Mouse (Mus musculus) ovary, postnatal 36 days (tissue): ENCODE measurements around the gene Ptprb.

Experiments used
- DNase-seq: peaks from one replicate; pipeline ENCODE4 v3.0.0; 2022; ENCODE audit warnings: low spot score, mixed read lengths

The Ptprb gene

GRCm38 (mm10) chr10:116296439-116296838, 21.1 kb downstream of the Ptprb start:
- no peak for DNase-seq

- no peak for DNase-seq
These were observed 22.5 kb downstream of the Ptprb start for GRCm38 (mm10) chr10:116297854-116298253.

DNA sequence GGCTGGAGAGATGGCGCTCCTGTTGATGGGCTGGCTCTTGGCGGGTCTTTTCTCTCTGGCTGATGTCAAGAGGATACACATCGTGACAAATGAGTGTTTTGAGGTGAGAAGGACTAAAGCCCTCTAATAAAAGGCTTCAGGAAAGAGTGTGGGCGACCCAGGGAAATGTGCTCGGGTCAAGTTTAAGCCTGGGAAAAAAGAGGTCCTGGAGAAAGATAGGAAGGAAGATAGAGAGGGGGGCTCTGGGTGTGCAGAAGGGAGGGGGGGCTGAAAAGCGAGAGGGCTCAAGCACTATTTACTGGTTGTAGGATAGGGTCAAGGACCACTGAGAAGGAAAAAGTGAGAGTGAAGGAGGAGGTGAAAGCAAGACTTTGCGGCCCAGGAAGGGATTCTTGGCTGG, 25.5 kb downstream of the Ptprb start:
- no peak for DNase-seq

DNA sequence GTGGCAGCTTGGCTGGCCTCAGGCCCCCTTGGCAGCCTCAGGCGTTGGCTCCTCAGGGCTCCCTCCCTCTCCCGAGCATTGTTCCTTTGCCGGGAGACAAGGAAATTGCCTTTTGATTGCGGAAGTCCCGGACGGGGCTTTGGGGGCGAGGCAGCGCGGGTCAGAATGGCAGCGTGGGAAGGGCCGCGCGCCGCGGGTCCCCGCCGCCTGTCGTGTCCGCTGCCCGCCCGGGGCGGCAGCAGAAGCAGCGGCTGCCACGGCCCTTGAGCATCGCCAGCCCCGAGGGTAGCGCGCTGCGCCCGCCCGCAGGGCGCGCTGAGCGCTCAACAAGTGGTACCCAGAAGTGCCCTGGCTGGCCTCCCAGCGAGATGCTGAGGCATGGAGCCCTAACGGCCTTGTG, 25.9 kb downstream of the Ptprb start:
- DNase-seq: peak; percentile 29

- no peak for DNase-seq
These were observed 29.0 kb downstream of the Ptprb start for GRCm38 (mm10) chr10:116304355-116304754.

DNA sequence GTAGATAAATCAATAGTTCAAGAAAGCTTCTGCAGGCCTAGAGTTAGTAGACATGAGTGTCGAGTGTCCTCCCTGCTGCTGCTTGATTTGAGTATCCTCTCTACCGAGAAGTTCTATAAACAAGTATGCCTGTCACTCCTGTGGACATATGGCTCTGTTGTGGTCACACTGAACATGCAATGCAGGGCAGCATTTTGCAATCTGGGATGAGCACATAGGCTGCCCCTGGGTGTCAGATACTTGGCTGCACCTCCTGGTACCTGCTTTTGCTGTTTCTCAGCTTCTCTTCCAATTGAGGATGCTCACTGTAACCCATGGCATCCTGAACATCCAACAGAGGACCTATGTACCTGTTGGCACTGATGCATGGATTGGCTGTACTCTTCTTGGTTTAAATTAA, 34.1 kb downstream of the Ptprb start:
- no peak for DNase-seq

- DNase-seq: no peak
These were observed 35.3 kb downstream of the Ptprb start for GRCm38 (mm10) chr10:116310516-116311210.

GRCm38 (mm10) chr10:116319246-116319645, 43.9 kb downstream of the Ptprb start:
- peak; percentile 72 for DNase-seq

GRCm38 (mm10) chr10:116329086-116329485, 53.8 kb downstream of the Ptprb start:
- no peak for DNase-seq

DNA sequence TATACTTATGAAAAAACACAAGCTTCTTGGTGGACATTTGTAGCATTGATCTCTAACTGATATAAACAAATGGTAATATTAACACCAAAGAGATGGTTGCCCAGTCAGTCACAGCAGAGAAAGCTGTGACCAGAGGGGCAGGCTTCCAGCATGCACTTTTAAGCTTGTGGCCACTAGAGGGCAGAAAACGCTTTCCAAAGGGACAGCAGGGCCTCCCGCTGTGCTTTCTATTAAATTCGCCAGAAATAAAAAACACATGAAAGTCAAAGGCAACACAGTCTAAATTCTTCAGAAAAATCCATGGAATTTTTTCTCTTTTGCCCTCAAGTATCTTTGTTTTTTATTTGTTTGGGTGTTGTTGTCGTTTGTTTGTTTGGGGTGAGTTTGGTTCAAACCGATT, 55.1 kb downstream of the Ptprb start:
- DNase-seq: peak; percentile 54

- no peak for DNase-seq
These were observed 55.7 kb downstream of the Ptprb start for GRCm38 (mm10) chr10:116330961-116331510.

- DNase-seq: no peak
These were observed 58.3 kb downstream of the Ptprb start for GRCm38 (mm10) chr10:116333666-116334065.

DNA sequence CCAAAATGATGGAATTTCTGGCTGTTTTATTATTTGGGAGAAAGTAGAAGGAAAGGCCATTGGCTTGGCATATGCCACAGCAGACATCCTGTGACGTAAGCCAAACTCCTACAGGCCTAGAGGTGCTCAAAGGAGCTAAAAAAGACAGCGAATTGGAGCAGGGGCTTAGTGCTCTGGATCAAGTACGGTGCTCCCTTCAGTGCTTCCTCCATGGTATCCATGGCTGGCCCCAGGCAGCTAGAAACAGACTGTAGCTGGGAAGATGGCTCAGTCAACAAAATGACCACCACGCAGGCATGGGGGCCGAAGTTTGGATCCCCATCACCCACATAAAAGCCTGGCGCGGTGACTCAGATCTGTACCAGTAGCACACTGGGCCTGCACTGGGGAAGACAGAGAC, 58.8 kb downstream of the Ptprb start:
- DNase-seq: no peak

- no peak for DNase-seq
These were observed 60.0 kb downstream of the Ptprb start for GRCm38 (mm10) chr10:116335328-116335727.

- DNase-seq: no peak
These were observed 65.9 kb downstream of the Ptprb start for GRCm38 (mm10) chr10:116341194-116341593.

DNA sequence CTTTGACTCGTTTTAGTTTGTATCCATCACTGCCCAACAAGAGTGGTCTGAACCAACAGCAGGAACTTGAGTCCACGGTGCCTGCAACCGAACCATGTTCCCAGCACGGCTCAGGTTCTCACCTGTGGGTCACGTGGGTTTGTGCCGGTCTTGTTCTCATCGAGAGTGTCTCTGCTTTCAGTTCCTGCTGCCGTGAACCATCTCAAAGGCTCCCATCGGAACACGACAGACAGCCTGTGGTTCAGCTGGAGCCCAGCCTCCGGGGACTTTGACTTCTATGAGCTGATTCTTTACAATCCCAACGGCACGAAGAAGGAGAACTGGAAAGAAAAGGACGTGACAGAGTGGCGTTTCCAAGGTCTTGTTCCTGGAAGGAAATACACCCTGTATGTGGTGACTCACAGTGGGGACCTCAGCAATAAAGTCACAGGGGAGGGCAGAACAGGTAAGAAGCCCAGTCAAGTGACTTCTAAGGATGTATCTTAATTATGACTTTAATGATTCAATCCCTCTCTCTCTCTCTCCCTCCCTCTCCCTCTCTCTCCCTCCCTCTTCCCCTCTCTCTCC, 71.4 kb downstream of the Ptprb start:
- DNase-seq: no peak

DNA sequence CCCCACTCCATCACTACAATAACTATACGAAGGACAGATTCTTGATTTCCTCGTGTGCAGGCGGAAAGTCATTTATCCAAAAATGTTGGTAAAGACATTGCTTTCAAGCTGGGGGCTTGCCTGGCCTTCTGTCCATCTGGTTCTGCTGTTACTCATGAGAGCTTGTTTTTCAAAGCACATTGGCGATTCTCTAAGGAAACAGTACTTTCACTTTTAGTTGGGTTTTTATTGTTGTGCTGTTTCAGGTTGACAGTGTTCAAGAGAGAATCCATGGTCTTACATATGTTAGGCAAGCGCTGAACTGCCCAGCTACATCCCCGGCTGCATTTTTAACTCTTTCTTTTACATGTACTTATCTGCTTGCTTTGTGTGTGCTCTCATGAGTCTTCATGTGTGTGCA, 73.7 kb downstream of the Ptprb start:
- no peak for DNase-seq

DNA sequence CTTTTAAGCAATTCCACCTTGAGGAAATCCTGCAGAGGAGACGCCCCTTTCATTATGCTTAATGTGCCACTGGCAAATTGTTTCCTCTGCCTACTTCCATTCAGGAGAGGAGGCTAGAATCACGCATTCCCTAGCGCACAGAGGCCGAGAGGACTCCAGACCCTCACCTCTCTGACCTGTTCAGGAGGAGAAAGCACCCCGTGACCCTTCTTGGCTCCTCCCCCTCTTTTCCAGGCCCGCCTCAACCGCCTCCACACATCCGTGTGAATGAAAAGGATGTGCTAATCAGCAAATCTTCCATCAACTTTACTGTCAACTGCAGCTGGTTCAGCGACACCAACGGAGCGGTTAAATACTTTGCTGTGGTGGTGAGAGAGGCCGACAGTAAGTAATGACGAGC, 75.2 kb downstream of the Ptprb start:
- DNase-seq: no peak

GRCm38 (mm10) chr10:116354372-116354771, 79.0 kb downstream of the Ptprb start:
- DNase-seq: no peak

- no peak for DNase-seq
These were observed 86.9 kb downstream of the Ptprb start for GRCm38 (mm10) chr10:116362181-116362580.

- DNase-seq: no peak
These were observed 87.3 kb downstream of the Ptprb start for GRCm38 (mm10) chr10:116362645-116363044.

DNA sequence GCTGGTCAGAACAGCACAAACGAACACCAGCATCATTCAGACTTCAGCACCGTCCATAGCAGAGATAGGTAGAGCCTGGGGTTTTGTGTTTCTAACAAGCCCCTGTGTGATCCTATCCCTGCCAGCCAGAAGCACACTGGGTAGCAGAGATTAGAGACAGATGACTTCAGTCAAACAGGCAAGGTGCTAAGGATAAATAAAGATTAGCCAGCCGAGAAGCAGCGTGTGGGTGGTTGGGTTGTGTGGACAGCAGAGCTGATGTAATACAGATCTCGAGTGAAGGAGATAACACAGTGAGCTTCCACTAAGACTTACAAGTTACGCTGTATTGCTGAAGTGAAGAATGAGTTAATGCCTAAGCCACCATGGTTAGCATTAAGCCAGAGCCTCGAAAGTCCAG, 89.4 kb downstream of the Ptprb start:
- DNase-seq: no peak

- no peak for DNase-seq
These were observed 95.8 kb downstream of the Ptprb start for GRCm38 (mm10) chr10:116370991-116371725.
